Mouse (Mus musculus): ENCODE results near the gene Susd1. TPM values are rescaled to one million over a fixed set of nuclear protein-coding genes. Genes with fewer than 3 reads are reported as not detected.

Gene Susd1
- polyA plus RNA-seq, 1 experiment from 2014 or later = 1.4 TPM

GRCm38 (mm10) chr4:59380478-59380877 lies 58.0 kb downstream of the Susd1 start:
- Histone ChIP-seq H3K4me3 (ENCODE audit: low read depth, low read length) (no peak overlapping the region), H3K9me3 (ENCODE audit: control insufficient read depth, low read length) (no peaks in the 10 kb centered on the region), H3K4me2 (ENCODE audit: low read depth, low read length) (no peak overlapping the region), H3K9ac (replicated peaks; ENCODE audit: low read depth, low read length) (no peak overlapping the region), H3K27ac (ENCODE audit: low read depth, low read length) (no peak overlapping the region), H3K27me3 (ENCODE audit: control insufficient read depth, insufficient read depth, low read length) (no peaks in the 10 kb centered on the region), H3K36me3 (ENCODE audit: control insufficient read depth, insufficient read depth, low read length) (no peaks in the 10 kb centered on the region), H3K4me1 (ENCODE audit: control insufficient read depth, insufficient read depth, low read length) (no peaks in the 10 kb centered on the region)
- ATAC-seq (ENCODE audit: low read depth) = no peak
- WGBS = 83% methylated on average over 4 of the region's 4 CpGs

DNA sequence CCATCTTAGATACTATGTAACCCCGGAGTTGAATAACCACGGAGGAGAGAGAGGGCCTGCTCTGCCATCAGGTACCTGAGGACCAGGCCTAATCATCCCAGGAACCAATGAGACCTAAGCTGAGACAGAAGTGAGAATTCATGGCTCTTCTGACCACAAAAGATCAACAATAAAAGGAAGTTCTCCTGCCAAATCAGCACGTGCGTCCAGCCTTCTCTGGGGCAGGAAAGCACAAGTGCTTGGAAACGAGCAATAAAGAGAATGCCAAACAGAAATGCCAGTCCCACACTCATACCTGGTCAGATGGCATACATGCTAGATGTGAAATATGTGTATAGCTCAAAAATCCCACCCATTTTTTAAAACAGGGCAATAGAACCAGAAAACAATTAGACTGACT lies 58.6 kb downstream of the Susd1 start:
- Histone ChIP-seq H3K4me1 (ENCODE audit: control insufficient read depth, insufficient read depth, low read length) (no peaks in the 10 kb centered on the region), H3K4me2 (ENCODE audit: low read depth, low read length) (no peak overlapping the region), H3K36me3 (ENCODE audit: control insufficient read depth, insufficient read depth, low read length) (no peaks in the 10 kb centered on the region), H3K9me3 (ENCODE audit: control insufficient read depth, low read length) (no peaks in the 10 kb centered on the region), H3K4me3 (ENCODE audit: low read depth, low read length) (no peak overlapping the region), H3K27ac (ENCODE audit: low read depth, low read length) (no peak overlapping the region), H3K27me3 (ENCODE audit: control insufficient read depth, insufficient read depth, low read length) (no peaks in the 10 kb centered on the region), H3K9ac (replicated peaks; ENCODE audit: low read depth, low read length) (no peak overlapping the region)
- WGBS = 78% methylated on average over 5 of the region's 5 CpGs
- ATAC-seq (ENCODE audit: low read depth) = no peak

- H3K36me3 ChIP-seq (ENCODE audit: control insufficient read depth, insufficient read depth, low read length) = no peaks in the 10 kb centered on the region
- no peaks in the 10 kb centered on the region for H3K4me1 ChIP-seq (ENCODE audit: control insufficient read depth, insufficient read depth, low read length)
Measured at GRCm38 (mm10) chr4:59378631-59379030, 59.8 kb downstream of the Susd1 start.

DNA sequence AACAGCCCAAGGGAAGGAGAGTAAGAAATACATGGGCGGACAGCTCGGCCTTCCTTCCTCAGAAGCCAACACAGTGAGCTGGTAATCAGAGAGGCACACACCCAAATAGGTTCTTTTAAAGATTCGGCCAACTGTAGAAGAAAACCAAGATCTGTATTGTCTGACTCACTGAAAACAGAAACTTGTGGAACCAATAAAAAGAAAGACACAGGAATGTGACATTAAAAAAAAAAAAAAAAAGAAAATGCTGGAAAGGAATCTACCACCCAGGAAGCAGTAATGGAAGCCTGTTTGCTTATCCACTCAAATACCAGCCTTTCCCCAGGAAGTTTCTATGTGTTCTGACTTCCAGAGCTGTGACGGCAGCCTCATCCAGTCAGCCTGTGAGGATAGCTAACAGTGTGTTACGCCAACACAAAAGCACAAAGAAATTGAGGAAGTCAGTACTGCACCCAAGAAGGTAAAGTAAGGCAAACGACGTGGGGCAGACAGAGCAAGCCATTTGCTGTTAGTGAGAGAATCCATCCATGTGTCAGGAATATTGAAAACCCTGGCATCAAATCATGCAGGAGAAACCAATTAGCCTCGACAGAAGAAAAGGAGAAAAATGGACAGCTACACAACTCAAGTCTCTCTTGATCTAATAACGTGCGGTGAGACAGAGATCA lies 64.0 kb downstream of the Susd1 start:
- H3K27me3 ChIP-seq (ENCODE audit: control insufficient read depth, insufficient read depth, low read length) = no peaks in the 10 kb centered on the region
- H3K4me2 ChIP-seq (ENCODE audit: low read depth, low read length) = no peak overlapping the region
- no peaks in the 10 kb centered on the region for H3K36me3 ChIP-seq (ENCODE audit: control insufficient read depth, insufficient read depth, low read length)
- no peak for ATAC-seq (ENCODE audit: low read depth)
- H3K4me1 ChIP-seq (ENCODE audit: control insufficient read depth, insufficient read depth, low read length) = no peaks in the 10 kb centered on the region
- 67% methylated on average over 10 of the region's 10 CpGs for WGBS
- no peak overlapping the region for H3K4me3 ChIP-seq (ENCODE audit: low read depth, low read length)
- H3K27ac ChIP-seq (ENCODE audit: low read depth, low read length) = no peak overlapping the region
- no peak overlapping the region for H3K9ac ChIP-seq (replicated peaks; ENCODE audit: low read depth, low read length)
- no peaks in the 10 kb centered on the region for H3K9me3 ChIP-seq (ENCODE audit: control insufficient read depth, low read length)

More at GRCm38 (mm10) chr4:59378631-59379030, 59.8 kb downstream of the Susd1 start:
- H3K9ac ChIP-seq (replicated peaks; ENCODE audit: low read depth, low read length) = no peak overlapping the region
- no peak overlapping the region for H3K4me3 ChIP-seq (ENCODE audit: low read depth, low read length)
- WGBS = 80% methylated on average over 4 of the region's 4 CpGs
- H3K27ac ChIP-seq (ENCODE audit: low read depth, low read length) = no peak overlapping the region
- H3K9me3 ChIP-seq (ENCODE audit: control insufficient read depth, low read length) = no peaks in the 10 kb centered on the region
- H3K27me3 ChIP-seq (ENCODE audit: control insufficient read depth, insufficient read depth, low read length) = no peaks in the 10 kb centered on the region
- no peak overlapping the region for H3K4me2 ChIP-seq (ENCODE audit: low read depth, low read length)
- no peak for ATAC-seq (ENCODE audit: low read depth)

GRCm38 (mm10) chr4:59372546-59373157 lies 65.8 kb downstream of the Susd1 start:
- no peak overlapping the region for H3K4me3 ChIP-seq (ENCODE audit: low read depth, low read length)
- no peak overlapping the region for H3K27ac ChIP-seq (ENCODE audit: low read depth, low read length)
- WGBS = 69% methylated on average over 5 of the region's 5 CpGs
- no peaks in the 10 kb centered on the region for H3K27me3 ChIP-seq (ENCODE audit: control insufficient read depth, insufficient read depth, low read length)
- H3K4me1 ChIP-seq (ENCODE audit: control insufficient read depth, insufficient read depth, low read length) = no peaks in the 10 kb centered on the region
- no peak; the same call in 1 of the 2 replicates for ATAC-seq (ENCODE audit: low read depth)
- no peak overlapping the region for H3K4me2 ChIP-seq (ENCODE audit: low read depth, low read length)
- no peaks in the 10 kb centered on the region for H3K9me3 ChIP-seq (ENCODE audit: control insufficient read depth, low read length)
- H3K36me3 ChIP-seq (ENCODE audit: control insufficient read depth, insufficient read depth, low read length) = no peaks in the 10 kb centered on the region
- H3K9ac ChIP-seq (replicated peaks; ENCODE audit: low read depth, low read length) = no peak overlapping the region

DNA sequence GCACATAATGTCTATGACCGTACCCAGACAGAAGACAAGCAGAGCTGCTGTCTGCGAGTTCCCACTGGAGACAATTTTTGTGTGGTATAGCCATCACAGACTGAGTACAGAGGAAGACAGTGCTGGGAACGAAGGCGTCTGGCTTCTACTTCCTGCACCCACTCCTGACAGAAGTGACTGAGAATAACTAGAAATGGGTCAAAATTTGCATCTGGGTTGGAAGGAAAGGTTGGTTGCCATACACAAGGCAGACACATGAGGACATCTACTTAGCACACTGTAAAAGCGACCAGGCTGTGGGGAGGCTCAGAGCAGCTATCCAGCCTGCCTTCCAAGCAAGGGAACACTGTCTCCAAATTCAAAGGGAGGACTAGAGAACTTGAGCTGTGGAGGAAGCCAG lies 66.5 kb downstream of the Susd1 start:
- Histone ChIP-seq H3K27me3 (ENCODE audit: control insufficient read depth, insufficient read depth, low read length) (no peaks in the 10 kb centered on the region), H3K36me3 (ENCODE audit: control insufficient read depth, insufficient read depth, low read length) (no peaks in the 10 kb centered on the region), H3K27ac (ENCODE audit: low read depth, low read length) (no peak overlapping the region)

GRCm38 (mm10) chr4:59369941-59370340 lies 68.5 kb downstream of the Susd1 start:
- ATAC-seq (ENCODE audit: low read depth) = no peak
- Histone ChIP-seq H3K4me1 (ENCODE audit: control insufficient read depth, insufficient read depth, low read length) (no peaks in the 10 kb centered on the region; the same call in 1 of the 2 replicates), H3K4me3 (ENCODE audit: low read depth, low read length) (no peak overlapping the region), H3K27ac (ENCODE audit: low read depth, low read length) (no peak overlapping the region), H3K36me3 (ENCODE audit: control insufficient read depth, insufficient read depth, low read length) (no peaks in the 10 kb centered on the region), H3K9me3 (ENCODE audit: control insufficient read depth, low read length) (no peaks in the 10 kb centered on the region), H3K27me3 (ENCODE audit: control insufficient read depth, insufficient read depth, low read length) (no peaks in the 10 kb centered on the region), H3K9ac (replicated peaks; ENCODE audit: low read depth, low read length) (no peak overlapping the region), H3K4me2 (ENCODE audit: low read depth, low read length) (no peak overlapping the region)
- 94% methylated on average over 2 of the region's 2 CpGs for WGBS

More for the DNA sequence above, 66.5 kb downstream of the Susd1 start:
- 93% methylated on average over 5 of the region's 5 CpGs for WGBS
- H3K4me3 ChIP-seq (ENCODE audit: low read depth, low read length) = no peak overlapping the region
- ATAC-seq (ENCODE audit: low read depth) = no peak
- H3K9me3 ChIP-seq (ENCODE audit: control insufficient read depth, low read length) = no peaks in the 10 kb centered on the region
- H3K4me2 ChIP-seq (ENCODE audit: low read depth, low read length) = no peak overlapping the region
- H3K9ac ChIP-seq (replicated peaks; ENCODE audit: low read depth, low read length) = no peak overlapping the region
- H3K4me1 ChIP-seq (ENCODE audit: control insufficient read depth, insufficient read depth, low read length) = no peaks in the 10 kb centered on the region

GRCm38 (mm10) chr4:59368118-59368517 lies 70.3 kb downstream of the Susd1 start:
- WGBS = 86% methylated on average over 9 of the region's 9 CpGs
- ATAC-seq (ENCODE audit: low read depth) = no peak
- Histone ChIP-seq H3K4me1 (ENCODE audit: control insufficient read depth, insufficient read depth, low read length) (peaks cover 4% of the 10 kb centered on the region; the same call in 1 of the 2 replicates), H3K36me3 (ENCODE audit: control insufficient read depth, insufficient read depth, low read length) (no peaks in the 10 kb centered on the region), H3K27me3 (ENCODE audit: control insufficient read depth, insufficient read depth, low read length) (no peaks in the 10 kb centered on the region), H3K9ac (replicated peaks; ENCODE audit: low read depth, low read length) (no peak overlapping the region), H3K4me3 (ENCODE audit: low read depth, low read length) (no peak overlapping the region), H3K4me2 (ENCODE audit: low read depth, low read length) (no peak overlapping the region), H3K27ac (ENCODE audit: low read depth, low read length) (no peak overlapping the region), H3K9me3 (ENCODE audit: control insufficient read depth, low read length) (no peaks in the 10 kb centered on the region)

DNA sequence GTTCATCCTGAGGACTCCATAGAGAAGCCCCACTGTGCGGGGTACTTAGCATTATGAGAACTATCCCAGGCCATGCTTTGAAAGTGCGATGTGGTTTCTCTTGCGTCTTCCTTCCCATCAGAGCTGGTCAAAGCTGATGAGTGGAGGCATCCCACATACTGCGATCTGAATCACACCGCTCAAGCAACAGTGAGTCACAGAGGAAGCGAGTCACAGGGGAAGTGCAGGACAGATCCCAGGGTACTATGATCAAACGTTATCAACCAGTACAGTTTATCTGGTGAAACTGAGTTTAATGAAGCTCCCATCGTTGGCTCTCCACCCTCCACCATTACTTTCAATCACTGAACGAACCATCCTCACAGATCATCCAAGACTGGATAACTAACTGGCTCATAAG lies 72.2 kb downstream of the Susd1 start:
- no peak overlapping the region for H3K4me3 ChIP-seq (ENCODE audit: low read depth, low read length)
- no peaks in the 10 kb centered on the region for H3K9me3 ChIP-seq (ENCODE audit: control insufficient read depth, low read length)
- peaks cover 4% of the 10 kb centered on the region; the same call in 1 of the 2 replicates for H3K4me1 ChIP-seq (ENCODE audit: control insufficient read depth, insufficient read depth, low read length)
- no peaks in the 10 kb centered on the region for H3K27me3 ChIP-seq (ENCODE audit: control insufficient read depth, insufficient read depth, low read length)
- H3K4me2 ChIP-seq (ENCODE audit: low read depth, low read length) = no peak overlapping the region
- no peaks in the 10 kb centered on the region for H3K36me3 ChIP-seq (ENCODE audit: control insufficient read depth, insufficient read depth, low read length)
- 92% methylated on average over 9 of the region's 9 CpGs for WGBS
- H3K9ac ChIP-seq (replicated peaks; ENCODE audit: low read depth, low read length) = no peak overlapping the region
- no peak overlapping the region for H3K27ac ChIP-seq (ENCODE audit: low read depth, low read length)
- ATAC-seq (ENCODE audit: low read depth) = no peak

Measured in neural tube, embryonic 14.5 days (tissue).